Mouse (Mus musculus): ENCODE results near the gene Mtif3. TPM values are rescaled to one million over a fixed set of nuclear protein-coding genes. Genes with fewer than 3 reads are reported as not detected.

Gene Mtif3
- polyA plus RNA-seq, 1 experiment from 2014 or later = 24.6 TPM

- no peak overlapping the region for H3K4me2 ChIP-seq (replicated peaks)
- H3K9me3 ChIP-seq (replicated peaks) = no peaks in the 10 kb centered on the region
- H3K27ac ChIP-seq = no peak overlapping the region
- H3K27me3 ChIP-seq = peaks cover 13% of the 10 kb centered on the region
- 52% methylated on average over 11 of the region's 11 CpGs for WGBS
- no peak for ATAC-seq (ENCODE audit: low FRiP score)
- H3K9ac ChIP-seq = no peak overlapping the region
- no peaks in the 10 kb centered on the region for H3K36me3 ChIP-seq
- H3K4me3 ChIP-seq = no peak overlapping the region
- H3K4me1 ChIP-seq = peaks cover 3% of the 10 kb centered on the region; the same call in 1 of the 2 replicates
Measured at GRCm38 (mm10) chr5:146908629-146909028, 55.0 kb downstream of the Mtif3 start.

- Histone ChIP-seq H3K9ac (no peak overlapping the region), H3K36me3 (no peaks in the 10 kb centered on the region), H3K4me2 (replicated peaks) (no peak overlapping the region), H3K4me1 (peaks cover 3% of the 10 kb centered on the region; the same call in 1 of the 2 replicates), H3K27ac (no peak overlapping the region), H3K27me3 (peaks cover 4% of the 10 kb centered on the region), H3K4me3 (no peak overlapping the region), H3K9me3 (replicated peaks) (no peaks in the 10 kb centered on the region)
- 45% methylated on average over 5 of the region's 5 CpGs for WGBS
- ATAC-seq (ENCODE audit: low FRiP score) = no peak
Measured at GRCm38 (mm10) chr5:146907533-146907932, 56.1 kb downstream of the Mtif3 start.

- Histone ChIP-seq H3K9ac (no peak overlapping the region), H3K27me3 (no peaks in the 10 kb centered on the region; the same call in 1 of the 2 replicates), H3K36me3 (no peaks in the 10 kb centered on the region), H3K4me1 (no peaks in the 10 kb centered on the region), H3K4me3 (no peak overlapping the region), H3K27ac (no peak overlapping the region), H3K9me3 (replicated peaks) (no peaks in the 10 kb centered on the region), H3K4me2 (replicated peaks) (peak overlapping the region; percentile 32)
- peak; percentile 60; the same call in 1 of the 2 replicates for ATAC-seq (ENCODE audit: low FRiP score)
- WGBS = 26% methylated on average over 14 of the region's 14 CpGs
Measured at GRCm38 (mm10) chr5:146905486-146906172, 58.0 kb downstream of the Mtif3 start.

GRCm38 (mm10) chr5:146904404-146904803 is 59.2 kb downstream of the Mtif3 start:
- Histone ChIP-seq H3K9ac (no peak overlapping the region), H3K4me1 (no peaks in the 10 kb centered on the region), H3K4me3 (no peak overlapping the region), H3K9me3 (replicated peaks) (no peaks in the 10 kb centered on the region), H3K36me3 (no peaks in the 10 kb centered on the region), H3K4me2 (replicated peaks) (no peak overlapping the region), H3K27me3 (no peaks in the 10 kb centered on the region; the same call in 1 of the 2 replicates), H3K27ac (no peak overlapping the region)
- peak; percentile 66 for ATAC-seq (ENCODE audit: low FRiP score)
- 37% methylated on average over 8 of the region's 8 CpGs for WGBS

Other genes starting within 250 kb of the Mtif3 start
- gene Usp12, start 168.8 kb downstream of the Mtif3 start, polyA plus RNA-seq (2016; fragmentation: Nextera tagmentation; extraction: Ambion mirVana) = 21.0 and 21.5 TPM in 2 replicates
- gene Rpl21, start 130.9 kb downstream of the Mtif3 start, polyA plus RNA-seq (2016; fragmentation: Nextera tagmentation; extraction: Ambion mirVana) = 362 and 406 TPM in 2 replicates
- 11.0 and 13.4 TPM in 2 replicates for gene Rasl11a, start 118.7 kb downstream of the Mtif3 start, polyA plus RNA-seq (2016; fragmentation: Nextera tagmentation; extraction: Ambion mirVana)
- 89.1 and 97.1 TPM in 2 replicates for gene Gtf3a, start 15.1 kb downstream of the Mtif3 start, polyA plus RNA-seq (2016; fragmentation: Nextera tagmentation; extraction: Ambion mirVana)
- 8.8 and 9.4 TPM in 2 replicates for gene Lnx2, start 112.8 kb upstream of the Mtif3 start, polyA plus RNA-seq (2016; fragmentation: Nextera tagmentation; extraction: Ambion mirVana)
- 95.1 and 98.0 TPM in 2 replicates for gene Polr1d, start 113.2 kb upstream of the Mtif3 start, polyA plus RNA-seq (2016; fragmentation: Nextera tagmentation; extraction: Ambion mirVana)
- 8.6 and 9.3 TPM in 2 replicates for gene Gsx1, start 224.9 kb upstream of the Mtif3 start, polyA plus RNA-seq (2016; fragmentation: Nextera tagmentation; extraction: Ambion mirVana)

Measured in hindbrain, embryonic 12.5 days (tissue).